Mouse (Mus musculus) kidney, adult 18-20 months (tissue): ENCODE measurements at regions not wholly inside any gene's neighbourhood (a gene's known extent, or its start where the extent isn't known, plus 50 kb on each side); places are given as distances from the start of the nearest gene placed in this dataset.
"Not testable (repeated sequence)": the region's sequence is repeated elsewhere in the genome, so short reads cannot be mapped to it uniquely, and the experiment has no call there.

ENCODE experiments used
- DNase-seq: peaks from one replicate; pipeline ENCODE4 v3.0.0; 2021

DNA sequence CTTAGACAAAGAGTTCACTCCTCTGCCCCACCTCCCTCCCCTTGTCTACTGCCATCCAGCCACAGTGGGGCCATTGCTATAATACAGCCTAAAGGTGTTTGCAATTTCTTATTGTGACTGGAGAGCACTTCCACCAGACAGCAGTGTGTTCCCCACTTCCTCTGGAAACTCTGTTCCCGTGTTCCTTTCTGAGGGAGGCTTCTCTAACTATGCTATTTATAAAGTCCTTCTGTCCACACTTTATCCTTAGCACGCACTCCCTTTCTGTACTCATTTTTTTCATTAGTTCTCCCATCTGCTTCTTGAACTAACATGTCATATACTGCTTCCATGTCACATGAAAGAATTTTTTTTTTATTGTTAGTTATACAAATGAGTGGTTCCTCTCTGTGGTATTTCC is 52.0 kb upstream of the 4930432M17Rik start:
- no peak for DNase-seq

GRCm38 (mm10) chr3:121618161-121618560 is 52.4 kb upstream of the 4930432M17Rik start:
- no peak for DNase-seq

DNA sequence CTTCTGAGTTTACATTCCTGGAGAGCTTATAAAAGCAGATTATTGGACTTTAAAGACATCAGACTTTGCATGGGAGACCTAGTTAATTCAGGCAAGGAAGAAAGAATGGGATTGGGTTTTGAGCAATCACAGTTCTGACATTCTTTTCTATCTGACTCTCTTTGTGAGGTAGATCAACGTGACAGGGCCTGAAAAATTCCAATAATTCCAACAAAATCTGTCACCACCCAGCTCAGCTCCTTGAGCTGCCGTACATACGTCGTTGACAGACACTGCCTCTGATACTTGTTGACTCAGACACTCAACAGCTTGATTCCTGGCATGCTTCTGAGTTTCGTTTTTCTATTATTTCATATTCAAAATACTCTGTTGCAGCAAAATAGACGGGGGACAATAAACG is 53.2 kb upstream of the 4930432M17Rik start:
- DNase-seq: no peak

DNA sequence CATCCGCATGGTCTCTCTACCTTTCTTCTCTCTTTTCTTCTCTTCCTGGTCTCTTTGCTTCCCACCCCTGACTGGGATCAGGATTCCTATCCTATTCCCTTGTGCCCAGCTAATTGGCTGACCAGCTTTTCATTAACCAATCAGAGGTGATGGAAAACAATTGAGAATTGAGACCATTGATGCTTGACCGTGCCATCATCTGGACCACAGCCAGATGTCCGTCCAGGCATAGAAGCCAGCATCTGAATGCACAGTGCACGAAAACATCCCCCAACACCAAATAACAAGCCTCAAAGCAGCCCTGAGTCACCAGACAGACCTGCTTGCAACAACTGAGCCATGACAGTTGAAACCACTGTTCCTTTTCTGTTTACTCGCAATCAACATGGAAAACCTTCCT is 54.5 kb upstream of the 4930432M17Rik start:
- DNase-seq: no peak

DNA sequence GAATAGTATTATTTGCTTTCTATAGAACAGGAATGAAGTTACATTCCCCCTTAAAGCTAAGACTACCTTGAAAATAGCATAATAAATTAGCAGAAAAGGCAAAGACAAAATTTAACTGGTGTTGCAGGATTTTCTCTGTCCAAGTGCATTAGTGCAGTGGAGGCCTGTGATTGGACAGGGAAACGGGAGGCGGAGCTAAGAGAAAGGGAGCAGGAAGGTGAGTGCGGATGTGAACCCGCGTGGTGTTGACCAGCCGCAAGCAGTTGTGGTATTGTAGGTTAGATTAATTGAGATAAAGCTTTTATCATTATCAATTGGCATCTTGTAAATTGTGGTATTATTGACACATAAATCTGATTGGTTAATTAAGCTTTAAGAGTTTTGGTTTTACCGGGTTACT is 55.8 kb upstream of the 4930432M17Rik start:
- no peak for DNase-seq

- no peak for DNase-seq
Observed at GRCm38 (mm10) chr3:121613224-121613623, 57.3 kb upstream of the 4930432M17Rik start.

GRCm38 (mm10) chr3:121609845-121610244 is 60.7 kb upstream of the 4930432M17Rik start:
- DNase-seq: no peak

DNA sequence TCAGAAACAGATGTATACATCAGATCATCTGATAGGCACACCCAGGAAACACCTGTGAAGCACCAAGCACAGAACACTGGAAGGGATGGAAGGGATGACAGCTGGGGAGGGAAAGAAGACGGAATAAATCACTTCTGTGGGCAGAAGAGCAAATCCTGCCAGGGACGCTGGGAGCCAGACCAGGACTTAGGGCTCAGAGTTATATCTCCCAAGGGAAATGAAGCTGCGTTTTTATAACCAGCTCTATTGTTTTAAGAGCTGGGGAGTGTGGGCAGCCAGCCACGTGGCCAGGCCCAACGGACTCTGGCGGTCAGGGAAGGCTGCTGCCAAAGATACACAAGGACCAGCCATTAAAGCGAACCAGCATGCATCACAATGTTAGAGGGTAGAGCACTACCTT is 61.5 kb upstream of the 4930432M17Rik start:
- no peak for DNase-seq

GRCm38 (mm10) chr3:121604737-121605136 is 65.8 kb upstream of the 4930432M17Rik start:
- no peak for DNase-seq

DNA sequence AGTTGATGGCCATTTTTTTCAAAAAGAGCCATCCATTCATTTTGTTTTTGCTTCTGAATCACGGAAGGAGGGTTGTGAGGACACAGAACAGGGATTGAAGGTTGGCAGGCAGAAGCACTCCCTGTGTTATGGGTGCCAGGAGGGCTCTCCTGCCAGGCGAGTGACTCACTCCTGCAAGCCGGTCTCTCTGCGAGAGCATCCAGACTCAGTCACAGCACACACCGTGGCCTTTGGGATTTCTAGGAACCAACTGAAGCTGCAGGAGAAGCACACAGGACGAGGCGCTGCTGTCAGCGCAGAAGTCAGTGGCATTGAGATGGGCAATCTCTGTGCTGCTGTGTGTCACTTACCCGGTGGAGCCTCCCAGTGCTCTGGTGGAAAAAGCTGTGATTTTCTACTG is 66.5 kb upstream of the 4930432M17Rik start:
- DNase-seq: no peak

- no peak for DNase-seq
Observed at GRCm38 (mm10) chr3:121602826-121603370, 67.7 kb upstream of the 4930432M17Rik start.

- peak; percentile 14 for DNase-seq
Observed at GRCm38 (mm10) chr3:121602082-121602561, 68.4 kb upstream of the 4930432M17Rik start.

GRCm38 (mm10) chr3:121600841-121601240 is 68.6 kb upstream of the Slc44a3 start:
- no peak for DNase-seq

DNA sequence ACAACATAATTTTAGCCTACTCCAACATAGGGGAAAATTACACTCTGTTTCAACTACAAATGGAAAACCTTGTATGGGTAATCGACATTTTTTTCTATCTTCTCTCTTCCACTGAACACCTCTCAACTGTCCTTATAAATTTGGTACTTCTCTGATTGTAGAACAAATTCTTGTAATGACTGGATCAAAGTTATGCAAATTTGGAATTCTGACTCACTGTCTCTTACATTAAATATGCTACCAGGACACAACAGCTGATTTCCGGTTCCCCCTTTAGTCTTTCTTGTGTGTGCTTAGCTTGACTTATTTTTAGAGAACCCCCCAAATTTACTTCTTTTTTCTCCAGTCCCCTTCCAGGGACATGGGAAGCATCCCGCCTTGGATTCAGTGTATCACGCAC is 68.2 kb upstream of the Slc44a3 start:
- no peak for DNase-seq

DNA sequence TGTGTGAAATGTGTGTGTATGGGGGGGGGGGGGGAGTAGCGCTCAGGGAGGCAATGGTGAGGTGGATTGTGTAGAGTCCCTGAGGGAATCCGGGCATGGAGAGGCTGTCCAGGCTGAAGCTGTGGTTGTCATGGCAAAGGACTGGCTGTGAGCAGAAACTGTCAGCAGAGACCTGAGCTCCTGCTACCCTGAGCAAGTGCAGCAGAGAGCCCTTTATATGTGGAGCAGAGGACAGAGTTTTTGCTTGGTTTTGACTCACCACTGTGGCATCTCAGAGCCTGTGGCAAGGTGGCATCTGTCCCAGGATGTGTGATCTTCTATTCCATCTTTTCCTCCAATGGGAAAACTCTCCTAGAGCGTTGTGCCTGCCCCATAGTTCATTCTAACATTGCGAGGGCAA is 65.8 kb upstream of the Slc44a3 start:
- DNase-seq: no peak

DNA sequence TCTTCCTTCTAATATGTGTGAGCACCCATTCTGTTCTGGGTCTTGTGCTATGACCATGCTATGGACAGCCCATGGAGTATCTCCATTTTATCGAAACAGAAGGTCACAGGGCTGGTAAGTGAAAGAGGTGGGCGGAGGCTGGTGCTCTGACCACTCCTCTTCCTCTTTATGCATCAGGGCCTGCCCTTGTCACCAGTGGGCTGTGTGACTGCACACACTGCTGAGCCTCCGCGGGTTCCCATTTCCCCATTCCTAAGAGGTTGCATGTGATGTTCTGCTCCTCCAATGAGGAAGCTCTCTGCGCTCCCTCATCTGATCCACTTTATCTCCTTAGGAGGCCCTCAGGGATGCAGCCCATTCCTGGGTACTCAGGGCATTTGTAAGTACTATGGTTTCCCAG is 65.0 kb upstream of the Slc44a3 start:
- DNase-seq: no peak

DNA sequence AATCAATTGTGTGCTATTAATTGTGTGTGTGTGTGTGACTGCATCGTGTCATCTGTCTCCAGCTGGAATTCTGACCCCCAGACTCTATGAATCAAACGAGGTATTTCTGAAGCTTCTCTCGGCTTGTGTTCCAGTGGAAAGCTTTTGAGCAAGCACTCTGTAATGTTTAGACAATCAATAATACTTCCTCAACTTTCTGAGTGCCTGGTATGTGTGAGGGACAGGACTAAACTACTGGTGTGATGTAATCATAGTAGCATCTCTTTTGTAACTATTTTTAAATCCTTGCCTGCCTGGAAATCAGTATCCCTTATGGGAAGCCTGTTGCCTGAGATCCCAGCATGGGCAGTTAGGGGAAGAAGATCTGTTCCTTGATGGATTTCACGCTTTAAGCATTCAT is 62.4 kb upstream of the Slc44a3 start:
- DNase-seq: no peak

- no peak for DNase-seq
Observed at GRCm38 (mm10) chr3:121593598-121594117, 61.5 kb upstream of the Slc44a3 start.

DNA sequence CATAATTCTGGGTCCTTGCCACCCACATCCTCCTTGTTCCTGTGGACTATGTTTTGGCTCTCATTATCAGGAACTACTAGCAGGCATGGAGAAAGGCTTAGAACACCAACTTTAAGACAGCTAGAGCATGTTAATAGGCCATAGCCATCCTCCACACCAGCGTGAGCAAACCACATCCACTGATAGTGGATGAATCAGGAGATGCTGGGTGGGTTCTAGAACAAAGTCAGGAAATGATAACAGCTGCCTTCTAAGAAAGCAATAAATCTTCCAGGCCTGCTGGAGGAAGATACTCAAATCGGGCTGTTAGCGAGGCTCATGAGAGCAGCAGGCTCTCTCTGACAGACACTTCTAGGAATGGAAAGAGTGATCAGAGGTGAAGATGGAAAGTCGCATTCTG is 60.9 kb upstream of the Slc44a3 start:
- DNase-seq: no peak

- DNase-seq: no peak
Observed at GRCm38 (mm10) chr3:121589494-121589885, 57.3 kb upstream of the Slc44a3 start.

- DNase-seq: no peak
Observed at GRCm38 (mm10) chr3:121588737-121589493, 56.7 kb upstream of the Slc44a3 start.

DNA sequence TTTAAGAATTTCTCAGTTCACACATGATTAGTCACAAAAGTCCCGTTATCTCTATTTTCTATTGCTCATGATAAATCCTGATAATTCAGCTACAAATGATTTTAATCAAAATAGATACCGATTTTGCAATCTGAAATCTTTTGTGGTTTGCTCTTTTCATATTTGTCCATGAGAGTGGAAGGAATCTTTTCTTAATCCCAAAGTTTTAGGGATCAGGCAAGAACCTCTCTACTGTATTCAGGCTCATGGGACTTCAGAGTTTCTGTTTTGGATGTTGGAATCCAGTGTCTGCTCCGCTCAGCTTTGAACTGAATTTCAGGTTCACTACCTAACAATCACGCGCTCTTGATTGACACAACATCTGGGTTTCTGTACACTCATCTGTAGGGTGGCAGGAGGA is 53.1 kb upstream of the Slc44a3 start:
- no peak for DNase-seq

DNA sequence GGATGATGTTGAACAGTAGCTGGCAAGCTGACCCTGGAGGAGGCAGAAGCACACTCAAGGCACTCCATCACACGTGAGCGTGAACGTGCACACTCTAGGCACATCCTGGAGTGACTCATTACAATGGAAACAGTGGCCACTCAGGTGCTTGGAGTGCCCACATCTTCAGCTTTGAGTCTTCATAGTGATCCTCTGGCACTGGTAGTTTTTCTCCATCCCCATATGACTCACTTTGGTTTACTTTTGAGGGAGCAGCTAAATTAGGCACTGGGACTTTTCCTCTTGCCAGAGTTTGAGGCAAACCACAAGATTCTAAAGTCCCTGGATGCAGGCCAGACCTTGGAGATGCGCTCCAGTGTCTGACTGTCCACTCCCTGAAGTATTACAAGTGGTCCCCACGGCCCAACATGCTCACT is 52.5 kb upstream of the Slc44a3 start:
- no peak for DNase-seq

GRCm38 (mm10) chr3:121584317-121584716 is 52.1 kb upstream of the Slc44a3 start:
- no peak for DNase-seq

DNA sequence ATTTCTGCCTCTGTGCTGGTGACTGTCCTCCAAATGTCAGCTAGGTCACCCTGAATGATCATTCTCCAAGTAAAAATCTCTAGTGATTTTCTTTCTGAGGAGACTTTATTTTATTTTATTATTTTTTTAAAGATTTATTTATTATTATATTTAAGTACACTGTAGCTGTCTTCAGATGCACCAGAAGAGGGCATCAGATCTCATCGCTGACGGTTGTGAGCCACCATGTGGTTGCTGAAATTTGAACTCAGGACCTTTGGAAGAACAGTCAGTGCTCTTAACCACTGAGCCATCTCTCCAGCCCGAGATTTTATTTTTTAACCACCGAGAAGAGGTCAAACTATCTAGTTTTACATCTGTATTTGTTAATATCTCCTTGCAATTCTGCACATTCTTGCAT is 50.5 kb upstream of the Slc44a3 start:
- not testable (repeated sequence) for DNase-seq
